Mouse (Mus musculus) kidney, embryonic 16.5 days (tissue): ENCODE measurements around the gene Grb14. TPM values are rescaled to one million over a fixed set of nuclear protein-coding genes. Genes with fewer than 3 reads are reported as not detected.
A peak's percentile ranks its signal among the peaks of the same experiment; 100 is the strongest.

Experiments
- ATAC-seq: fragments of 200-750 bp; cut with Nextera tagmentation; 2 replicates; pipeline ENCODE4 v1.8.0; 2017; ENCODE audit warnings: moderate TSS enrichment; ENCODE audit not compliant: low FRiP score, low TSS enrichment
- H3K27ac ChIP-seq: fragments of 300-500 bp; sonication (generic); 2 replicates; pipeline ENCODE4 v1.5.1; 2014; ENCODE audit warnings: low read length
- H3K27me3 ChIP-seq: fragments of 300-500 bp; sonication (generic); 2 replicates; pipeline ENCODE4 v1.6.1; 2014; ENCODE audit warnings: low read length, control low read depth, mixed read lengths; ENCODE audit not compliant: insufficient read depth
- H3K36me3 ChIP-seq: fragments of 300-500 bp; sonication (generic); 2 replicates; pipeline ENCODE4 v1.6.1; 2014; ENCODE audit warnings: low read length, control low read depth, mixed read lengths; ENCODE audit not compliant: insufficient read depth
- H3K4me1 ChIP-seq: fragments of 300-500 bp; sonication (generic); 2 replicates; pipeline ENCODE4 v1.6.1; 2014; ENCODE audit warnings: low read length, control low read depth, mixed read lengths; ENCODE audit not compliant: insufficient read depth
- H3K4me2 ChIP-seq: fragments of 300-500 bp; sonication (generic); replicated peaks from 2 replicates; pipeline ENCODE4 v1.6.1; 2014; ENCODE audit warnings: low read depth, low read length
- H3K4me3 ChIP-seq: fragments of 300-500 bp; sonication (generic); 2 replicates; pipeline ENCODE4 v1.5.1; 2014; ENCODE audit warnings: mild to moderate bottlenecking, low read length
- H3K9ac ChIP-seq: fragments of 300-500 bp; sonication (generic); replicated peaks from 2 replicates; pipeline ENCODE4 v1.6.1; 2014; ENCODE audit warnings: low read length
- H3K9me3 ChIP-seq: fragments of 300-500 bp; sonication (generic); 2 replicates; pipeline ENCODE4 v1.6.1; 2016; ENCODE audit warnings: low read length, control low read depth
- WGBS: fragments of 180-500 bp; shearing (Covaris S2); extraction: QIAGEN DNeasy Blood & Tissue Kit; methylation state at CpG from one replicate; pipeline ENCODE4 v1.1.7; 2014; 5-methylcytosine and 5-hydroxymethylcytosine counted together
- polyA plus RNA-seq: library from polyadenylated mRNA; unstranded; fragments of >200 nt; fragmentation: Nextera tagmentation; extraction: Ambion mirVana; gene quantifications from 2 replicates; pipeline ENCODE4 v1.2.1, GENCODE M21; 2015

Gene Grb14
- polyA plus RNA-seq, 1 experiment from 2014 or later, result 34.4 TPM

GRCm38 (mm10) chr2:64987782-64988181, 37.0 kb downstream of the Grb14 start:
- H3K9me3 ChIP-seq, result peaks cover 6% of the 10 kb centered on the region; the same call in 1 of the 2 replicates
- H3K27me3 ChIP-seq, result no peaks in the 10 kb centered on the region
- H3K9ac ChIP-seq, result no peak overlapping the region
- no peak overlapping the region for H3K4me3 ChIP-seq
- H3K4me1 ChIP-seq, result no peaks in the 10 kb centered on the region
- no peak overlapping the region for H3K4me2 ChIP-seq
- H3K36me3 ChIP-seq, result peaks cover 3% of the 10 kb centered on the region; the same call in 1 of the 2 replicates
- WGBS, result 80% methylated on average over 3 of the region's 3 CpGs
- no peak for ATAC-seq
- no peak overlapping the region for H3K27ac ChIP-seq

- Histone ChIP-seq H3K9me3 (no peaks in the 10 kb centered on the region), H3K9ac (no peak overlapping the region), H3K4me3 (no peak overlapping the region), H3K27ac (peak overlapping the region; percentile 84; the same call in 1 of the 2 replicates), H3K27me3 (no peaks in the 10 kb centered on the region), H3K4me2 (peak overlapping the region; percentile 31; the same call in 1 of the 2 replicates), H3K4me1 (peaks cover 22% of the 10 kb centered on the region), H3K36me3 (no peaks in the 10 kb centered on the region)
- WGBS, result 42% methylated on average over 5 of the region's 5 CpGs
- no peak for ATAC-seq
Observed at GRCm38 (mm10) chr2:64975546-64975945, 49.2 kb downstream of the Grb14 start.

- Histone ChIP-seq H3K27ac (0 out of 2 replicates have a peak overlapping the region, but pooled peaks have one; percentile 53), H3K4me1 (peaks cover 22% of the 10 kb centered on the region), H3K9ac (no peak overlapping the region), H3K9me3 (no peaks in the 10 kb centered on the region), H3K27me3 (no peaks in the 10 kb centered on the region), H3K4me2 (no peak overlapping the region), H3K4me3 (no peak overlapping the region), H3K36me3 (no peaks in the 10 kb centered on the region)
- WGBS, result 23% methylated on average over 2 of the region's 2 CpGs
- ATAC-seq, result peak; percentile 64; the same call in 1 of the 2 replicates
Observed at GRCm38 (mm10) chr2:64974549-64974948, 50.2 kb downstream of the Grb14 start.

GRCm38 (mm10) chr2:64973819-64974441, 50.9 kb downstream of the Grb14 start:
- Histone ChIP-seq H3K9me3 (no peaks in the 10 kb centered on the region), H3K36me3 (no peaks in the 10 kb centered on the region), H3K4me3 (no peak overlapping the region), H3K27me3 (no peaks in the 10 kb centered on the region), H3K4me1 (peaks cover 22% of the 10 kb centered on the region), H3K4me2 (no peak overlapping the region; the same call in 1 of the 2 replicates), H3K9ac (no peak overlapping the region), H3K27ac (peak overlapping the region; percentile 46; the same call in 1 of the 2 replicates)
- 0 out of 2 replicates have a peak, but pooled peaks have one; percentile 18 for ATAC-seq
- WGBS, result 62% methylated on average over 10 of the region's 10 CpGs

GRCm38 (mm10) chr2:64973125-64973524, 51.7 kb downstream of the Grb14 start:
- H3K27ac ChIP-seq, result no peak overlapping the region
- no peak overlapping the region for H3K9ac ChIP-seq
- no peak overlapping the region for H3K4me2 ChIP-seq
- H3K4me3 ChIP-seq, result no peak overlapping the region
- H3K27me3 ChIP-seq, result no peaks in the 10 kb centered on the region
- no peaks in the 10 kb centered on the region for H3K36me3 ChIP-seq
- 59% methylated on average over 1 of the region's 1 CpGs for WGBS
- H3K4me1 ChIP-seq, result peaks cover 22% of the 10 kb centered on the region
- peak; percentile 44; the same call in 1 of the 2 replicates for ATAC-seq
- no peaks in the 10 kb centered on the region for H3K9me3 ChIP-seq

- H3K36me3 ChIP-seq, result no peaks in the 10 kb centered on the region
- no peak for ATAC-seq
- no peak overlapping the region for H3K27ac ChIP-seq
- peaks cover 25% of the 10 kb centered on the region for H3K4me1 ChIP-seq
- no peak overlapping the region for H3K9ac ChIP-seq
- no peak overlapping the region for H3K4me3 ChIP-seq
- 57% methylated on average over 5 of the region's 5 CpGs for WGBS
- H3K4me2 ChIP-seq, result no peak overlapping the region
- no peaks in the 10 kb centered on the region for H3K27me3 ChIP-seq
- no peaks in the 10 kb centered on the region for H3K9me3 ChIP-seq
Observed at GRCm38 (mm10) chr2:64971828-64972227, 53.0 kb downstream of the Grb14 start.

GRCm38 (mm10) chr2:64970992-64971391, 53.8 kb downstream of the Grb14 start:
- no peaks in the 10 kb centered on the region for H3K36me3 ChIP-seq
- no peak overlapping the region for H3K9ac ChIP-seq
- no peak overlapping the region for H3K27ac ChIP-seq
- H3K4me3 ChIP-seq, result no peak overlapping the region
- H3K9me3 ChIP-seq, result no peaks in the 10 kb centered on the region
- H3K27me3 ChIP-seq, result no peaks in the 10 kb centered on the region
- 62% methylated on average over 8 of the region's 8 CpGs for WGBS
- H3K4me2 ChIP-seq, result no peak overlapping the region
- no peak for ATAC-seq
- H3K4me1 ChIP-seq, result peaks cover 25% of the 10 kb centered on the region

- H3K27ac ChIP-seq, result no peak overlapping the region
- ATAC-seq, result no peak
- no peaks in the 10 kb centered on the region for H3K36me3 ChIP-seq
- H3K27me3 ChIP-seq, result no peaks in the 10 kb centered on the region
- H3K9me3 ChIP-seq, result no peaks in the 10 kb centered on the region
- H3K9ac ChIP-seq, result no peak overlapping the region
- no peak overlapping the region for H3K4me3 ChIP-seq
- H3K4me2 ChIP-seq, result no peak overlapping the region
- H3K4me1 ChIP-seq, result 0 out of 2 replicates have a peak, but pooled peaks cover 3% of the 10 kb centered on the region
- whole genome bisulfite sequencing, result 84% methylated on average over 6 of the region's 6 CpGs
Observed at GRCm38 (mm10) chr2:64966893-64967444, 57.8 kb downstream of the Grb14 start.

- H3K9me3 ChIP-seq, result no peaks in the 10 kb centered on the region
- 0 out of 2 replicates have a peak, but pooled peaks cover 3% of the 10 kb centered on the region for H3K4me1 ChIP-seq
- H3K9ac ChIP-seq, result no peak overlapping the region
- no peak overlapping the region for H3K27ac ChIP-seq
- ATAC-seq, result no peak
- H3K36me3 ChIP-seq, result no peaks in the 10 kb centered on the region
- WGBS, result 92% methylated on average over 6 of the region's 6 CpGs
- H3K4me2 ChIP-seq, result no peak overlapping the region
- no peak overlapping the region for H3K4me3 ChIP-seq
- no peaks in the 10 kb centered on the region for H3K27me3 ChIP-seq
Observed at GRCm38 (mm10) chr2:64966323-64966722, 58.5 kb downstream of the Grb14 start.
